Mouse (Mus musculus): ENCODE results near the gene Top3b. TPM values are rescaled to one million over a fixed set of nuclear protein-coding genes. Genes with fewer than 3 reads are reported as not detected.
"Not testable (repeated sequence)": the region's sequence is repeated elsewhere in the genome, so short reads cannot be mapped to it uniquely, and the experiment has no call there.

The Top3b gene
- polyA plus RNA-seq, 1 experiment, result 41.0 TPM

DNA sequence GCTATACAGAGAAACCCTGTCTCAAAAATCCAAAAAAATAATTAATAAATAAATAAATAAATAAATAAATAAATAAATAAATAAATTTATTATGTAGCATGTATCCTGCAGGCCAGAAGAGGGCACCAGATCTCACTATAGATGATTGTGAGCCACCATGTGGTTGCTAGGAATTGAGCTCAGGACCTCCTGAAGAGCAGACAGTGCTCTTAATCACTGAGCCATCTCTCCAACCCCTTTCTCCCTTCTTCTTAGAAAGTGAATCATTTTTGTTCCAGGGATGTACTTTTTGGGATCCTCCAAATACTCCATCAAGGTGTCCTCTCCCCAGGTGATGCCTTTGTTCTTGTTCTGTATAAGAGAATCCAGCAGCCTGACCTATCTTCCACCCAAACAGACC is 21.3 kb upstream of the Top3b start:
- Histone ChIP-seq H3K79me2 (ENCODE audit: control insufficient read depth, insufficient read depth) (no peaks in the 10 kb centered on the region), H3K79me3 (ENCODE audit: low read depth) (no peaks in the 10 kb centered on the region), H3ac (ENCODE audit: control insufficient read depth, insufficient read length, low read depth) (no peak overlapping the region), H3K4me3 (ENCODE audit: insufficient read depth, poor library complexity, severe bottlenecking) (no peak overlapping the region), H3K36me3 (ENCODE audit: control insufficient read depth, insufficient read depth) (no peaks in the 10 kb centered on the region), H3K27me3 (ENCODE audit: control insufficient read depth, insufficient read depth, insufficient read length) (no peaks in the 10 kb centered on the region)
- TF ChIP-seq MYOG (IDR thresholded peaks at IDR 0.05; ENCODE audit: control insufficient read depth, extremely low read depth, insufficient read length), result no peak
- TF ChIP-seq CEBPB (IDR thresholded peaks at IDR 0.05; ENCODE audit: low read depth), result no peak
- TF ChIP-seq CTCF (IDR thresholded peaks at IDR 0.05; ENCODE audit: control insufficient read depth, insufficient read depth, insufficient read length), result no peak
- TF ChIP-seq MAX (IDR thresholded peaks at IDR 0.05), result no peak

GRCm38 (mm10) chr16:16852411-16852810 is 18.1 kb upstream of the Top3b start:
- Histone ChIP-seq H3ac (ENCODE audit: control insufficient read depth, insufficient read length, low read depth) (no peak overlapping the region), H3K79me2 (ENCODE audit: control insufficient read depth, insufficient read depth) (no peaks in the 10 kb centered on the region), H3K27me3 (ENCODE audit: control insufficient read depth, insufficient read depth, insufficient read length) (peaks cover 8% of the 10 kb centered on the region), H3K4me3 (ENCODE audit: insufficient read depth, poor library complexity, severe bottlenecking) (no peak overlapping the region), H3K79me3 (ENCODE audit: low read depth) (no peaks in the 10 kb centered on the region), H3K36me3 (ENCODE audit: control insufficient read depth, insufficient read depth) (no peaks in the 10 kb centered on the region)
- no peak for TF ChIP-seq MYOD1 (IDR thresholded peaks at IDR 0.05; ENCODE audit: control insufficient read depth, insufficient read length, low read depth)
- no peak for TF ChIP-seq FOSL1 (IDR thresholded peaks at IDR 0.05; ENCODE audit: insufficient read depth, low read length, poor library complexity, severe bottlenecking)
- TF ChIP-seq MAX (IDR thresholded peaks at IDR 0.05), result no peak
- TF ChIP-seq MYOG (IDR thresholded peaks at IDR 0.05; ENCODE audit: control insufficient read depth, extremely low read depth, insufficient read length), result no peak

- Histone ChIP-seq H3K36me3 (ENCODE audit: control insufficient read depth, insufficient read depth) (no peaks in the 10 kb centered on the region), H3K4me3 (ENCODE audit: insufficient read depth, poor library complexity, severe bottlenecking) (no peak overlapping the region), H3K27me3 (ENCODE audit: control insufficient read depth, insufficient read depth, insufficient read length) (peaks cover 11% of the 10 kb centered on the region), H3K79me2 (ENCODE audit: control insufficient read depth, insufficient read depth) (no peaks in the 10 kb centered on the region), H3ac (ENCODE audit: control insufficient read depth, insufficient read length, low read depth) (no peak overlapping the region), H3K79me3 (ENCODE audit: low read depth) (no peaks in the 10 kb centered on the region)
- TF ChIP-seq MAX (IDR thresholded peaks at IDR 0.05) (no peak), MYOG (IDR thresholded peaks at IDR 0.05; ENCODE audit: control insufficient read depth, extremely low read depth, insufficient read length) (no peak), CTCF (IDR thresholded peaks at IDR 0.05; ENCODE audit: control insufficient read depth, insufficient read depth, insufficient read length) (peak; percentile 1)
Observed at GRCm38 (mm10) chr16:16854836-16855235, 15.7 kb upstream of the Top3b start.

GRCm38 (mm10) chr16:16855541-16855940 is 15.0 kb upstream of the Top3b start:
- Histone ChIP-seq H3K27me3 (ENCODE audit: control insufficient read depth, insufficient read depth, insufficient read length) (peaks cover 11% of the 10 kb centered on the region), H3ac (ENCODE audit: control insufficient read depth, insufficient read length, low read depth) (no peak overlapping the region), H3K4me3 (ENCODE audit: insufficient read depth, poor library complexity, severe bottlenecking) (no peak overlapping the region), H3K79me2 (ENCODE audit: control insufficient read depth, insufficient read depth) (no peaks in the 10 kb centered on the region), H3K36me3 (ENCODE audit: control insufficient read depth, insufficient read depth) (no peaks in the 10 kb centered on the region), H3K79me3 (ENCODE audit: low read depth) (no peaks in the 10 kb centered on the region)
- no peak for TF ChIP-seq USF1 (IDR thresholded peaks at IDR 0.05; ENCODE audit: low read depth)
- no peak for TF ChIP-seq CTCF (IDR thresholded peaks at IDR 0.05; ENCODE audit: control insufficient read depth, insufficient read depth, insufficient read length)
- TF ChIP-seq MYOG (IDR thresholded peaks at IDR 0.05; ENCODE audit: control insufficient read depth, extremely low read depth, insufficient read length), result no peak
- TF ChIP-seq MAX (IDR thresholded peaks at IDR 0.05), result no peak
- TF ChIP-seq MYOD1 (IDR thresholded peaks at IDR 0.05; ENCODE audit: control insufficient read depth, insufficient read length, low read depth), result no peak
- no peak for TF ChIP-seq CEBPB (IDR thresholded peaks at IDR 0.05; ENCODE audit: low read depth)
- TF ChIP-seq FOSL1 (IDR thresholded peaks at IDR 0.05; ENCODE audit: insufficient read depth, low read length, poor library complexity, severe bottlenecking), result no peak

- H3K4me3 ChIP-seq (ENCODE audit: insufficient read depth, poor library complexity, severe bottlenecking); H3K79me2 ChIP-seq (ENCODE audit: control insufficient read depth, insufficient read depth); H3K79me3 ChIP-seq (ENCODE audit: low read depth); H3ac ChIP-seq (ENCODE audit: control insufficient read depth, insufficient read length, low read depth); H3K36me3 ChIP-seq (ENCODE audit: control insufficient read depth, insufficient read depth): not testable (repeated sequence)
- peaks cover 11% of the 10 kb centered on the region for H3K27me3 ChIP-seq (ENCODE audit: control insufficient read depth, insufficient read depth, insufficient read length)
Observed at GRCm38 (mm10) chr16:16856054-16856453, 14.5 kb upstream of the Top3b start.

- Histone ChIP-seq H3K79me2 (ENCODE audit: control insufficient read depth, insufficient read depth) (no peaks in the 10 kb centered on the region), H3K4me3 (ENCODE audit: insufficient read depth, poor library complexity, severe bottlenecking) (no peak overlapping the region), H3ac (ENCODE audit: control insufficient read depth, insufficient read length, low read depth) (no peak overlapping the region), H3K79me3 (ENCODE audit: low read depth) (no peaks in the 10 kb centered on the region), H3K36me3 (ENCODE audit: control insufficient read depth, insufficient read depth) (no peaks in the 10 kb centered on the region), H3K27me3 (ENCODE audit: control insufficient read depth, insufficient read depth, insufficient read length) (peaks cover 11% of the 10 kb centered on the region)
- no peak for TF ChIP-seq MYOG (IDR thresholded peaks at IDR 0.05; ENCODE audit: control insufficient read depth, extremely low read depth, insufficient read length)
- TF ChIP-seq CTCF (IDR thresholded peaks at IDR 0.05; ENCODE audit: control insufficient read depth, insufficient read depth, insufficient read length), result no peak
- TF ChIP-seq MYOD1 (IDR thresholded peaks at IDR 0.05; ENCODE audit: control insufficient read depth, insufficient read length, low read depth), result no peak
- no peak for TF ChIP-seq MAX (IDR thresholded peaks at IDR 0.05)
- no peak for TF ChIP-seq CEBPB (IDR thresholded peaks at IDR 0.05; ENCODE audit: low read depth)
- TF ChIP-seq FOSL1 (IDR thresholded peaks at IDR 0.05; ENCODE audit: insufficient read depth, low read length, poor library complexity, severe bottlenecking), result no peak
- no peak for TF ChIP-seq USF1 (IDR thresholded peaks at IDR 0.05; ENCODE audit: low read depth)
Observed at GRCm38 (mm10) chr16:16856731-16857476, 13.6 kb upstream of the Top3b start.
